Mouse (Mus musculus): Measurements from ENCODE around the gene Otop2.

The Otop2 gene

GRCm38 (mm10) chr11:115353375-115353774 is 46.4 kb downstream of the Otop2 start:
- no peak for DNase-seq

GRCm38 (mm10) chr11:115354183-115354582 is 47.2 kb downstream of the Otop2 start:
- DNase-seq, result peak; percentile 82

- peak; percentile 87 for DNase-seq
Observed at GRCm38 (mm10) chr11:115358468-115358867, 51.5 kb downstream of the Otop2 start.

- no peak for DNase-seq
Observed at GRCm38 (mm10) chr11:115359293-115359692, 52.3 kb downstream of the Otop2 start.

- DNase-seq, result no peak
Observed at GRCm38 (mm10) chr11:115359726-115360125, 52.8 kb downstream of the Otop2 start.

- no peak for DNase-seq
Observed at GRCm38 (mm10) chr11:115364136-115364535, 57.2 kb downstream of the Otop2 start.

GRCm38 (mm10) chr11:115366039-115366705 is 59.2 kb downstream of the Otop2 start:
- no peak for DNase-seq

GRCm38 (mm10) chr11:115366706-115367394 is 59.9 kb downstream of the Otop2 start:
- peak; percentile 27 for DNase-seq

GRCm38 (mm10) chr11:115367395-115367944 is 60.5 kb downstream of the Otop2 start, which contains the start of gene Hid1:
TSS of gene Hid1 (minus strand) at chr11:115367756.
- peak; percentile 88 for DNase-seq

- DNase-seq, result no peak
Observed at GRCm38 (mm10) chr11:115370368-115370767, 63.4 kb downstream of the Otop2 start.

GRCm38 (mm10) chr11:115371354-115371753 is 64.4 kb downstream of the Otop2 start:
- no peak for DNase-seq

- DNase-seq, result no peak
Observed at GRCm38 (mm10) chr11:115372015-115372414, 65.1 kb downstream of the Otop2 start.

GRCm38 (mm10) chr11:115372737-115373136 is 65.8 kb downstream of the Otop2 start:
- no peak for DNase-seq

GRCm38 (mm10) chr11:115373805-115374694 is 67.1 kb downstream of the Otop2 start:
- peak; percentile 81 for DNase-seq

GRCm38 (mm10) chr11:115374695-115375425 is 67.9 kb downstream of the Otop2 start:
- DNase-seq, result no peak

- DNase-seq, result no peak
Observed at GRCm38 (mm10) chr11:115376722-115377121, 69.8 kb downstream of the Otop2 start.

GRCm38 (mm10) chr11:115377254-115377653 is 70.3 kb downstream of the Otop2 start:
- no peak for DNase-seq

- DNase-seq, result no peak
Observed at GRCm38 (mm10) chr11:115377854-115378253, 70.9 kb downstream of the Otop2 start.

- no peak for DNase-seq
Observed at GRCm38 (mm10) chr11:115381276-115381675, 74.3 kb downstream of the Otop2 start.

All from kidney, postnatal 10 days (tissue).